Mouse (Mus musculus): Measurements from ENCODE around the gene Prpsap1. TPM values are rescaled to one million over a fixed set of nuclear protein-coding genes. Genes with fewer than 3 reads are reported as not detected.
"Not testable (repeated sequence)": the region's sequence is repeated elsewhere in the genome, so short reads cannot be mapped to it uniquely, and the experiment has no call there.

The Prpsap1 gene
- total RNA-seq, 2 experiments from 2014 or later: 43.3 to 49.6 TPM

DNA sequence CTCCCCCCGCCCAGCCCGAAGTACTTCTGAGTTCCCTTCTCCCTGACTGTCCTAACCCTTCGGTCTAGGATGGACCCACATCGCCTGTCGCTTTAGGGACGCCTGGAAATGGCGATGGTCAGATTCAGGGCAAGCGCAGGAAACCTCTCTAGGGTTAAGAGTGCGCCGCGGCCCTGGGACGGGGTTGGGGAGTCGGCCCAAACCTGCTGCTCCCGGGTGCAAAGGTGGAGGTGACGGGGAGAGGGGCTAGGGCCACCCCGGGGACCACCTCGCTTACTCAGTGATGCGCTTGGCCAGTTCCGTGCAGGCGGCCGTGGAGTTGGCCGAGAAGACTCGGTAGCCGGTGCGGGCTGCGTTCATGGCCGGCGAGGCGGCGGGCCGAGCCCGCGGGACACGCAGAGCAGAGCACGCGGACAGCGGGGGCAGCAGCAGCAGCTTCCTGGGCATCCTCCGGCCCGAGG is 4.2 kb downstream of the Prpsap1 start:
- DNase-seq (ENCODE audit: low spot score in 2 of 2): no peak

DNA sequence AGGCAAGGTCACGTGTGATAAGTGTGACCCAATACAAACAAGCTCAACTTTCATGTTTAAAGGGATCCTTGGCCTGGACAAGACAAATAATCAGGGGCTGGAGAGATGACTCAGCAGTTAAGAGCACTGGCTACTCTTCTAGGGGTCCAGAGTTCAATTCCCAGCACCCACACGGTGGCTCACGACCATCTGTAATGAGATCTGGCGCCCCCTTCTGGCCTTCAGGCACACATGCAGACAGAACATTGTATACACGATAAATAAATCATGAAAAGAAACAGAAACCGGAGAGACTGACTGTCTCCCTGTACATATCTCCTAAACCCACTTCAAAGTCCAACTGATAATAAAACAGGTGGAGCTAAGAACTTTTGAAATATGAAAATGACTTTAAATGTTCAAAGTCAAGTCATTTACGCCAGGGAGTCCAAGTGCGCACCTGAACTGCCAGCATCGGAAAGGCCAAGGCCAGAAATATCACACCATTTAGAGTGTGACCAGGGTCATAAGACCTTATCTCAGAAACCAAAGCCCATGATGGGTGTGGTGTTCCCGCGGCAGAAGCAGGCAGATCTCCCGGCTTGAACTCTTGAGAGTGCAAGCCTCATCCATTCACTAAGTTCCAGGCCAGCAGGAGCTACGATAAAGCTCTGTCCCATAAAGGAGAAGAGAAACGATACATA is 5.2 kb downstream of the Prpsap1 start:
- DNase-seq (ENCODE audit: low spot score in 2 of 2): no peak

DNA sequence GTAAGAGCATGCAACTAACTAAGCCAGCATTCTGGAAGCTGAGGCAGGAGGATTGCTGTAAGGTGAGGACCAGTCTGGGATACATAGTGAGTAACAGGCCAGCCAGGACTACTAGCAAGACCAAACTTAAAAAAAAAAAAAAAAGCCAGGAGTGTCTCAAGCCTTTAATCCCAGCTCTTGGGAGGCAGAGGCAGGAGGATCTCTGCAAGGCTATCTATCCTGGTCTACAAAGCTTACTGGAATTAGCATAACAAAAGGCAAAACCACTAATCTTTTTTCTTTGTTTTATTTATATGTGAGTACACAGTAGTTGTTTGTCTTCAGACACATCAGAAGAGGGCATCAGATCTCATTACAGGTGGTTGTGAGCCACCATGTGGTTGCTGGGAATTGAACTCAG is 5.8 kb downstream of the Prpsap1 start:
- DNase-seq (ENCODE audit: low spot score in 2 of 2): no peak

DNA sequence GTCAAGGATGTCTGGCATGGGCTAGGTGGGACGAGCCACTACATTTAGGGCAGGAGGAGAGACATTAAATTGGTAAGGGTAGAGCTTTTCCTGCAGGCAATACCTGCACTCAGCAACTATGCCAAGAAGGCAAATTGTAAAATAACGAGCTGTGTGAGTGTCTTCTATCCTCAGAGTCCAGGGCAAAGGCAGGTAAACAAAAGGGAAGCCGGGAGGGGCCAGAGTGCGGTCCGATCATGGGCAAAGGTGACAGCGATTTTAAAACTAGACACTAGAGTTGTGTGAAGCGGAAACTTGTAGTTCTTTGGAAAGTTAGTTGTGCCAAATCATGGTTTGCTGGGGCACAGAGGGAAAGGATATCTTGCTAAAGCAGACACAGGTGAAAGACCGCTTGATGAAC is 9.7 kb downstream of the Prpsap1 start:
- no peak for DNase-seq (ENCODE audit: low spot score in 2 of 2)

DNA sequence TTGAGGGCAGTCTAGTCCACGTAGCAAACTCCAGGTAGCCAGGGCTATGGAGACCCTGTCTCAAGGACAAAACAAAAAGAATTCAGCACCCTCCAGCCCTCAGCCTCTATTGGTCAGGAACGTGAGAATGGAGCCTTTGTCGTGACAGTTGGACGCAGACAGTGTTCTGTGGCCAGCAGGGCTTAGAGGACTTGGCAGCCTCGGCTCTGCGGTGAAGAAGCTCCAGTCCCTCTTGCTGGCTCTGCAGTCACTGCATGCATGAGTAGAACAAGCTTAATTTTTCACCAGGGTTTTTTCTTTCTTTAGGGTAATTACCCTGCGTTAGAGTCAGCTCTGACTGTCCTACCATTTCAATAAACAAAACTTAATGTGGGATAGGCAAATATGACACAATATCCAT is 12.2 kb downstream of the Prpsap1 start:
- no peak for DNase-seq (ENCODE audit: low spot score in 2 of 2)

DNA sequence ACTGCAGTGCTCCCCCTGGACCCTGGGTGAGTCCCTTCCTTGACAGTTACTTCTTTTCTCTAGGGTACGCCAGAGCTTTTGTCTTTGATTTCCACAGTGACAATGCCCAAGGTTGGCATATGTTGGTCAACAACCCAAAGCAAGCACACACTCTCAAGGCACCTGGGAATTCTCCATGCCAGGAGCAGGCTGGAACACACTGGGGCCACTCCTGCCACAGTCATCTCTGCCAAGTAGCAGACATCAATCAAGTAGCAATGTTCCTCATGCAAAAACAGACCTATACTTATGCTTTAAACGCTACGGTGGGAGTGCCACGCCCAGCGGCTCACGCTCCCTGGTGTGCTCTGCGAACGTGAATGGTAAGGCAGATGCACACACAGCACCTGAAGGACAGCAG is 13.0 kb downstream of the Prpsap1 start:
- DNase-seq (ENCODE audit: low spot score in 2 of 2): no peak

DNA sequence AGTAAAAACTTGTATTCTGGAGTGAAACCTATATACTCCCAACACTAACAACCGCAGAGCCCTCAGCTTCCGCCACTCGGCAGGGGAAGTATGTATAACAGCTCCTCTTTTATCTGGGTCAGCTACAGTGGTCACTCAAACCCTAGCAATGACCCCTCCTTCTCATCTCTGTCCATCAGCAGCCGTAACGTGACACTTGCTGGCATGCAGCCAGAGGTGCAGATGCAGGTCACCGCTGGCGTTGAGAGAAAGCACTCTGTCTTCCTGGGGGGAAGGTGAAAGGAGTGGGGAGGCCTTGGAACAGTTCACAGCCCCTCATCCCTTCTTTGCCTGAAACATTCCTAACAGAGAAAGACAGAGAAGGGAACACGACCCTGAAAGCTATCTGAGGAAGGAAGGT is 14.2 kb downstream of the Prpsap1 start:
- no peak for DNase-seq (ENCODE audit: low spot score in 2 of 2)

DNA sequence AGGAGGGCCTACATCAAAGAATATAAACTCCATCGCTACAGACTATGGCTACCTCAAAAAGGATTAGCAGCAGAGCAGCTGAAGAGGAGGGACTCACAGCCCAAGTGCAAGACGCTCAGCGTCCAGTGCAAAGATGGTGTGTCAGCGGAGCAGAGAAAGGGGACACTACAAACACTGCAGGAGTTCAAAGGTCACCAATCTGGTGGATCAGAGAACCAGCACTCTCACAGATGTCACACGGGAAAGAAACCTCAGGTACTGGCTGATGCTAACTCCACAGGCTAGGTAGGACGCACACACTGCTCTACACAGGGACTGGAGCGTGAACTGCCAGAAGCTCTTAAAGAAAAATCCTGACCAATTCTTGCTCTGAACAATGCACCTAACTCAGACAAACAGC is 15.0 kb downstream of the Prpsap1 start:
- DNase-seq (ENCODE audit: low spot score in 2 of 2): no peak

DNA sequence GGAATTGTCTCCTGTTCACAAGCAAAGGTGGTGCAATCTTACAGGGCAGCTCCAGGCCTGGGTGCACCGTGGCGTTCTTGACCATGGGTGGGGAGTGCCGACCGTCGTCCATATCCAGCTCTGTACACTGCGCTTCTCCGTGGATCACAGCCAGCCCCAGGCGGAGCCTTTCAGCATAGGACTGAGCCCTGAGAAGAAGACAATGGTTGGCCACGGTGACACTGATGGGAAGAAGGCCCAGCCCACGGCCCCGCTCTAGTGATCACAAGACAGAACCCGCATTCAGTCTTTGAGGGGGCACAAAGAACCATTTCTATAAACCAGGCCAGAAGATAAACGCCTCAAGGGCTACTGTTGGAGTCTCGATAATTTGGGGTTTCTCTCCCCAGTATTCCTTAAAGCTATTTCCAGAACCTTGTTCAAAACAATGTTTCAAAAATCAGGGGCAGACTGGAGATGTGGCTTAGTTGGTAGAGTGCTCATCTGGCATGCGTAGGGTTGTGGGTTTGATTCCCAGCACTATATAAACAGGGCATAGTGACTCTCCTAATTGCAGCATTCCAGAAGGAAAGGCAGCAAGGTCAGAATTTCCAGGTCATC is 16.7 kb downstream of the Prpsap1 start:
- DNase-seq (ENCODE audit: low spot score in 2 of 2): no peak

DNA sequence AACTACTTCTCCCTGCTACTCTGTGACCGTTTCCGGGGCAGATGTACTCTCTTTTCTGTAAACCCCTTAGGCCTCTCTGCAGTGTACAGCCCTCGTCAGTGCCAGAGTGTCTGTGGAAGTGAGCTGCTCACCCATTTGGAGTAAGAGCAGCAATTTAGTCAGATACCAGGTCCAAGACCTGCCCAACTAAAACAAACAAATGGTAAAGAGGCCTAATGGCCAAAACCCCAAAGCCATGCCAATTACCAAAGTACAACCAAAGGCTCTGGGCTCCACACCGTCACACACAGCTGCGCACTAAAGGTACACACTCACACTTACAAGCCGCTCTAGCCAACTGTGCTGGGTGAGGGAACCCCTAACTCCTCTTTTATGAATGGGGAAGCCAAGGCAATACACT is 17.3 kb downstream of the Prpsap1 start:
- no peak for DNase-seq (ENCODE audit: low spot score in 2 of 2)

DNA sequence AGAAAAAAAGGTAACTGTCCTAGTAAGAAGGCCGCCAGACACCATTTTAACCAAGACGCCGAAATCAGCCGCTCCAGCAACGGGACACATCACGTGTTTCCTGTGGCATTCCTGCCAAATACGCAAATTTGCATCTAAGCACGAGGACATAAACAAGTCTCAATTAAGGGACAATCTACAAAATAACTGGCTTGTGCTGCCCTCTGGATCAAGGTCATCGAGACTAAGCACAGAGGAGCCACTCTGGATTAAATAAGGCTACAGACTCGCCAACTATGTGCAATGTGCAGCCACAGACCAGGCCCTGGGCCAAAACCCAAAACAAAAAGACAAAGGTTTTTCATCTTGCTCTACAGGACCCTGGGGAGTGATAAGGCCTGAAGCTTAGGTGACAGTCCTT is 18.0 kb downstream of the Prpsap1 start:
- DNase-seq (ENCODE audit: low spot score in 2 of 2): no peak

DNA sequence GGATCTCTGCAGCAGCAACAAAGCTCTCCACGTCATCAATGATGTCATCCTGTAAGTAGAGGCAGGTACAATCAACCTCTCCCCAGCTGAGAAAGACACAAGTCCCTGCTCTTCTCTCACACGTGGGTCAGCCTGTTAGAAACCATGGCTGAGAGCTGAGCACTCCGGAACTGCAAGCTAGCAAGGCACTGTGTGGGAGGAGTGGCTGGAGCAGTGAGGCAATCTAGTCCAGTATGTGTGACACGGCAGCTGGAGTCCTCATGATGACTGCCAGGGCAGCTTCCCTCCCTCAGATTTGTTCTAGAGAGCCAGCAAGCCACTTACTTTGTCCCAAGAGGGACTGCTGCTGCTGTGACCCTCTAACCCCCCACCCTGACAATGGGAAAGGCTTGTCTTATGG is 21.7 kb downstream of the Prpsap1 start:
- DNase-seq (ENCODE audit: low spot score in 2 of 2): no peak

DNA sequence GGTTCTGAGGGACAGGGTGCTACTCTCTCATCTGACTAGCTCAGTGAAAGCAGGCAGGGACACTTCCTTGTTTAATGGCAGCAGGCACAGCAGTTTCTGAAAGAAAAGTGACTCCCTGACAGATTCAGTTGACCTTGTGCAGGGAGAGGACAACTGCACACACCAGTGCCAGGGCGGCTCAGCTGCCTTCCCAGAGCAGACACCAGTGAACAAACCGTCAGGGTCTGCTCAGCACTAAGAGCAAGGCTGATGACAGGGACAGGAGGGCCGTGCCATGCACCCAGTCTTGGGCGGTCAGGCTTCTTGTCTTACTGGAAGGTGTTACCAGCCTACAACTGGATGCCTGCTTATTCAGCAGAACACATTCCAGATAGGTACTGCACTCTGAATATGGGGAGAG is 23.1 kb downstream of the Prpsap1 start:
- DNase-seq (ENCODE audit: low spot score in 2 of 2): no peak

DNA sequence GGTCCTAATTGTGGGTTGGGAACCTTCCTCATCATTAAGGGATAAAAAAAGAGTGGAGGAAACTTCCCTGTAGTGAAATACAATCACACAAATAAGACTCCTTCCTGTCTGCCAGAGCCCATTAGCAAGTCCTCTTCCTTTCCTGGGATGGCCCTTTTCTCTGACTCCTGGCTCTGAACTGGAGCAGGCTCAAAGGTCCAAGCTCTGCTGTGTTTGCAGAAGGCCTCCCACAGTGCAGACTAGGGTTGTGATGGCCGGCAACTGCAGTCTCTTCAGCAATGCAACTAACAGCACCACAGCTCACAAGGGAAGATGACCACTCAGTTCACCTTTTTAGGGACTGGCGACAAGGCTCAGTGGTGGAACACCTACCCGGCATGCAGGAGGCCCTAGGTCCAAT is 23.8 kb downstream of the Prpsap1 start:
- DNase-seq (ENCODE audit: low spot score in 2 of 2): no peak

DNA sequence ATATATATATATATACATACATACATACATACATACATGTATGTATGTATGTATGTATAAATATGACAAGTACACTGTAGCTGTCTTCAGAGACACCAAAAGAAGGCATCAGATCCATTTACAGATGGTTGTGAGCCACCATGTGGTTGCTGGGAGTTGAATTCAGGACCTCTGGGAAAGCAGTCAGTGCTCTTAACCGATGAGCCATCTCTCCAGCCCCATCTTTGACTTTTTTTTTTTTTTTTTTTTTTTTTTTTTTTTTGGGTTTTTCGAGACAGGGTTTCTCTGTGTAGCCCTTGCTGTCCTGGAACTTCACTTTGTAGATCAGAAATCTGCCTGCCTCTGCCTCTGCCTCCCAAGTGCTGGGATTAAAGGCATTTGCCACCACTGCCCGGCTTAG is 25.7 kb downstream of the Prpsap1 start:
- not testable (repeated sequence) for DNase-seq (ENCODE audit: low spot score in 2 of 2)

DNA sequence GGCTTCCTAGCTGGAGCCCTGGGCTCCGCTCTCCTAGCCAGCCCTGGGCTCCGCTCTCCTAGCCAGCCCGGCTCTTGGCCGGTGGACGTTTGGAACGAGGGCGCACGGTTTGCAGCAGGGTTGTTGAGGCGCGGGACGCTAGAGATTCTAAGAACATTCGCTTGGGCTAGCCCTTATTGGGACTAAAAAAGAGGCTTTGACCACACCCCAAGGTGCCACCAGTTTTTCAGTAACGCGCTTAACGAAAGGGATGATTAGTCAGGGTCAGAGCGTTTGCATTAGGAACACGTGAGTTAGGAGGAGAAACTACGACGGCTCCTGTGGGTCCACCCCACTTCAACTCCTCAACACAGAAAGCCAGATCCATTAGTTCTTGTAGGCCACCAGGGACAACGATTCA is 27.9 kb downstream of the Prpsap1 start, which contains the start of gene Qrich2:
Qrich2 (minus strand) TSS at position 101 of the 400 bp plus-strand sequence.
- DNase-seq (ENCODE audit: low spot score in 2 of 2): no peak

DNA sequence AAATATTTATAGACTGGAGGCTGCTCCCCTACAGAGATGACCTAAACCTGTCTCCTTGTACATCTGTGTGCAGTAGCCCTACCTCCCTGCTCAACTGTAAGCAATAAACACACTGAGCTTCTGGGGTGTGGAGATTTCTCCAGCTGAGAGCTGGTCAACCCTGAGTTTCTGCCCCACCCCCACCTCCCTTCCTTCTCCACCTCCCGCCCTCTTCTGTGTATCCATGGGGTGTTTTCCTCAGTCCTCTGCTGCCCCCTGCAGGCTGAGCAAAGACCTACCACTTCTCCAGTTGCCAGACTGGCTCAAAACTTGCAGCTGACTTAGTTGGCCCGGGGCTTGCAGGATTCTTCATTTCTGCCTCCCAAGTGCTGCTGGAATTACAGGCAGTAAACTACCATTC is 30.2 kb downstream of the Prpsap1 start:
- DNase-seq (ENCODE audit: low spot score in 2 of 2): peak; percentile 78 to 87

DNA sequence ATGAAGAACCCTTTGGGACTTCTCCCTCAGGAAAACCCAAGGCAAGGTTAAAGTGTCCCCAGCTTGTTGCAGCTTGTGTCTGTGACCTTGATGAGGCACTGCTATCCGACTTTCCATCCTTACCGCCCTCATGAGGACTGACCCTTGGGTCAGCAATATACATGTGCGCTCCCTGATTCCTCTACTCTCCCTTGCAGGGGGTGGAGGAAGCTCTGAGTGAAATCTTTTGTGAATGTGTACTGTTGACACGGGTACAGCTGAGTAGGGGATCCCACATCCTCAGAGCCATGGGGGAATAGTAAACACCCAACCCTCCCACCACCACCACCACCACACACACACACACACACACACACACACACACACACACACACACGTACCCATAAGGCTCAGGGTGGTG is 30.7 kb downstream of the Prpsap1 start:
- DNase-seq (ENCODE audit: low spot score in 2 of 2): no peak

DNA sequence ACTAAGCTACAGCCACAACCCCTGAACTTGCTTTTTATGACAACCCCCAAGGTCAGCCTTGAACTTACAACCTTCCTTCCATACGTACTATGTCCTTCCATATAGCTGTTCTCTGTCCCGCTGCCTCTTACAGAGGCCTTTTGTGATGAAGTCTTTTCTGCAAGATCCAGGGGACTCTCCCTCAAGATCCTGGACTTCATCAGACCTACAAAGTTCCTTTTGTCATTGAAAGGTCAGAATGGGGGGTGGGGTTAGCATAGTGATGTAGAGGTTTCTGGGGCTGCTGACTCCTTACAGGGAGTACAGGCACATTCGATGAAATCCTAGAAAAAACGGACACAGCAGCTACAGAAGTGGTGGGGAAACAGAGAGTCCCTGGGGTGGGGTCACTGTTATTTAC is 34.2 kb downstream of the Prpsap1 start:
- DNase-seq (ENCODE audit: low spot score in 2 of 2): no peak

DNA sequence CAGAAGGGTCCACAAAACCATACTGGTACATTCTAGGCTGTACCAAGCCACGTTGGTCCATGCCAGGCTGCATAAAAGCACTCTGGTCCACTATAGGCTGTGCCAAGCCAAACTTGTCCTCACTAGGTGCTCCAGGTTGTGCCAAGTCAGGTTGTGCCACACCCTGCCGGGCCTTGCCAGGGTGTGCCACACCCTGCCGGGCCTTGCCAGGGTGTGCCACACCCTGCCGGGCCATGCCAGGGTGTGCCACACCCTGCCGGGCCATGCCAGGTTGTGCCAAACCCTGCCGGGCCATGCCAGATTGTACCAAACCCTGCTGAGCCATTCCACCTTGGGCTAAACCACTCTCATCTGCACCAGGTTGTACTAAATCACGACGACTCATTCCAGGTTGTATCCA is 37.8 kb downstream of the Prpsap1 start:
- DNase-seq (ENCODE audit: low spot score in 2 of 2): no peak

DNA sequence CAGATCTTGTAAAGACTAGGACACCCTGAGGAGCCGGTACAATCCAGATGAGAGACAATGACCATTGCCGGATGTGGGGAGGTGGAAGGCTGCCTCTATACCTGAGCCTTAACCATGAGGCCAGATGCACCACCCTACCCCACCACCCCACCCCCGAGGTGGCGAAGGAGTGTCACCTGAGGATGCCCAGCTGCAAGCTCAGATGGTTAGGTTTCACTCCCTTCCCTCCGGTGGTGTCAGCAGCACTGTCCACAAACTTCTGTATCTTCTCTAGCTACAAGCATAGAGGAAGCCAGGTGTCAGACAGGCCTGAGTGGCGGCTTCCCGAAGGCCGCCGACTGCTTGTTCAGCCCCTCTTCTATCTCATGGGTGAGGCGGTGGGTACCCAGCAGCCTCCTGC is 40.1 kb downstream of the Prpsap1 start:
- DNase-seq (ENCODE audit: low spot score in 2 of 2): no peak

DNA sequence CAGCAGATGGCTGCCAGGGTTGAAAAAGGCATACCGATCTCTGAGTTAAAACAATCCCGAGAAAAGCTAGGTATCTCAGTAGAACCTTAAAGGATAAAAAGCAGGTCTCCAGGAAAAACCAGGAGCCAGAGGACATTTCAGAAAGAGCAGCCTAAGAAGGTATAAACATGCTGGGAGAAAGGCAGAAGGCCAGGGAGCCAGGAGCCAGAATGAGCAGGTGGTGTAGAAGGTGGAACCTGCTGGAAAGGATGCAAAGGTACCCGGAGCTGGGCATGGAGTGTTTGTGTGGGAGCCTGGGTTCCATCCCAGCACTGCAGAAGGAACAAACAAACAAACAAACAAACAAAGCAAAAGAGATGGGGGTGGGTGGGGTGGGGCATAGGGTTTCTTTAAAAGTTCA is 44.7 kb downstream of the Prpsap1 start:
- DNase-seq (ENCODE audit: low spot score in 2 of 2): no peak

DNA sequence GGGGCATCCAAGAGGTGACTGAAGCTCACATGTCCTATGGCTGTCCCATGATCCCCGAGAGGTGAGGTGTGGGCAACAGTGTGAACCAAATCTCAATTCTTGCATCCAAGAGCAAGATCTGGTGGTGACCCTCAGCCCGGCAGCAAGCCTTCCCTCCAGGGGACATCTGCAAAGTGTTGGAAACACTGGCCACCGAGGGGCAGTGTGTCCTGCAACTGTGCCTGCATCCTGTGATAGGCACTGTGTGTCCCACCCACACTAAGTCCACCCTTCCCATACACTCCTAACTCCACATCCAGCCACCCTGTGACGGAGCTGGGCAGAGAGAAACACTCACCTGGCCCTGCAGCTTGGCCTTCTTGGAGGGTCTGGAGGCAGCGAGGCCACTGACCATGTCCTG is 46.2 kb downstream of the Prpsap1 start:
- no peak for DNase-seq (ENCODE audit: low spot score in 2 of 2)

Data from gastrocnemius, postnatal 4 days (tissue).